Mouse (Mus musculus) heart, embryonic 10.5 days (tissue): ENCODE measurements at regions not wholly inside any gene's neighbourhood (a gene's known extent, or its start where the extent isn't known, plus 50 kb on each side); places are given as distances from the start of the nearest gene placed in this dataset.

Experiments
- DNase-seq: peaks from one replicate; pipeline ENCODE4 v3.0.0-alpha.2; 2017; ENCODE audit warnings: low spot score
- H3K27ac ChIP-seq: fragments of 300-500 bp; sonication (generic); 2 replicates; pipeline ENCODE4 v1.5.1; 2016; ENCODE audit warnings: mild to moderate bottlenecking
- H3K27me3 ChIP-seq: fragments of 300-500 bp; sonication (generic); 2 replicates; pipeline ENCODE4 v1.6.1; 2016; ENCODE audit warnings: mild to moderate bottlenecking; ENCODE audit not compliant: poor library complexity, insufficient read depth, severe bottlenecking
- H3K36me3 ChIP-seq: fragments of 300-500 bp; sonication (generic); 2 replicates; pipeline ENCODE4 v1.6.1; 2016; ENCODE audit warnings: mild to moderate bottlenecking, moderate library complexity
- H3K4me1 ChIP-seq: fragments of 300-500 bp; sonication (generic); 2 replicates; pipeline ENCODE4 v1.6.1; 2016; ENCODE audit warnings: mild to moderate bottlenecking
- H3K4me3 ChIP-seq: fragments of 300-500 bp; sonication (generic); 2 replicates; pipeline ENCODE4 v1.5.1; 2016; ENCODE audit warnings: mild to moderate bottlenecking, moderate library complexity
- H3K9me3 ChIP-seq: fragments of 300-500 bp; sonication (generic); 2 replicates; pipeline ENCODE4 v1.6.1; 2016; ENCODE audit warnings: mild to moderate bottlenecking, moderate library complexity
- WGBS: fragments of 180-500 bp; shearing (Covaris S2); methylation state at CpG from one replicate; pipeline ENCODE4 v1.1.7; 2016; 5-methylcytosine and 5-hydroxymethylcytosine counted together

- 43% methylated on average over 10 of the region's 10 CpGs for WGBS
- no peak overlapping the region for H3K4me3 ChIP-seq
- DNase-seq: no peak
- peaks cover 71% of the 10 kb centered on the region for H3K27me3 ChIP-seq
- H3K36me3 ChIP-seq: no peaks in the 10 kb centered on the region
- peaks cover 31% of the 10 kb centered on the region for H3K4me1 ChIP-seq
- no peak overlapping the region for H3K27ac ChIP-seq
- no peaks in the 10 kb centered on the region for H3K9me3 ChIP-seq
Measured at GRCm38 (mm10) chr17:85876853-85877252, 188.8 kb upstream of the Six2 start.

DNA sequence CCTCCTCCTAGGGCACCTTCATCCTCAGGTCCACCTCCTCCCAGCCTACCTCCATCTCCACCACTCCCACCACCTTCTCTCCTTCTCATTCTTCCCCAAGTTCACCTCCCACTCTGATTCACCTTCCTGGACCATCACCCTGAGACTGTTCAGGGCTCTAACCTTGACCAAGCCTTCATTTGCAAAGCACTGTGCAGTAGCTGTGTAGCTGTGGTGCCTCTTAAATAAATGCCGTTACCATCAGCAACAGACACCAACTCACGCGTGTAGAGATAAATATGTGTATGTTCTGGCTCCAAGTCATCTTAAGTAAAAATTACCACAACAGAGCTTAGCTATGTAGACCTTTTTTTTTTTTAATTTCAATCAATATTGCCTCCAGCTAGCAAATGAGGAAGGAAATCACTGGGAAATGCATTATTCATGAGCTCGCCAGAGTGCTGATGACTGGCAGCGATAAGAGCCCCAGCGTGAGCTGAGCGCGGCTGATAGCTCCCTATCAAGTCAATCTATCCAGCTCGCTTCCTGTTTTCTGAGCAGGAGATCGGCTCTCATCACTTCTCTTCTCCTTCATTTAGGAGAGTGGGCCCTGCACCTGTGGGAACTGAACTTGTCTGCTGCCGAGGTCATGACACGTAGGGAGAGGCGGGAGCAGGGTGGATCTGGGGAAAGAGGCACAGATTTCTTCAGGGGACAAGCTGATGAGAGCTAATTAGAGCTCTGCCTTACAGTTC lies 185.9 kb upstream of the Six2 start:
- whole genome bisulfite sequencing: 13% methylated on average over 13 of the region's 13 CpGs
- no peaks in the 10 kb centered on the region for H3K9me3 ChIP-seq
- peaks cover 39% of the 10 kb centered on the region for H3K4me1 ChIP-seq
- H3K27ac ChIP-seq: no peak overlapping the region
- H3K36me3 ChIP-seq: no peaks in the 10 kb centered on the region
- peaks cover 80% of the 10 kb centered on the region for H3K27me3 ChIP-seq
- no peak for DNase-seq
- H3K4me3 ChIP-seq: no peak overlapping the region

DNA sequence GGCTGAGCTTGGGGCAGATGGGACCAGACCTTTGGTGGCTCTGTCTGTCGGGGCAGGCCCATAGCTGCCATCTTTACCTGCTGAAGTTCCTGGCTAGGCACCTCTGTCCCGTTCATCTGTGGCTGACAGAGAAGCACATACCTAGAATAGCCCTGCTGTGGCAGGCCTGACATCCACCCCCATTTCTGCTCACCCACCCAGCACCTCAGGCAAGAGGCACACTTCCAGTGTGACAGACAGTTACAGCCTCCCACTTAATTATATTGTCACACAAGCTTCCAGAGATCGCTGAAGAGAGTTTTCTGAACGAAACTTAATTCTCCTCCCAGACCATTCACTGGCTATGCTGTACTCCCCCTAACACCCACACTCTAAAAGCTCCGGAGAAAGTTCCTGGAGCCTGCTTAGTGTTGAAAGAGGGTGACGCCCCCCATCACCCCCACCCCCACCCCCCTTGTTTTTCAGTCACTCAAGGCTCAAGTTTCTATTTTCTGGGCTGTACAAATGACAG lies 184.9 kb upstream of the Six2 start:
- no peak for DNase-seq
- peaks cover 84% of the 10 kb centered on the region for H3K27me3 ChIP-seq
- no peak overlapping the region for H3K4me3 ChIP-seq
- H3K36me3 ChIP-seq: no peaks in the 10 kb centered on the region
- no peaks in the 10 kb centered on the region for H3K9me3 ChIP-seq
- H3K27ac ChIP-seq: no peak overlapping the region
- peaks cover 48% of the 10 kb centered on the region for H3K4me1 ChIP-seq
- WGBS: 27% methylated on average over 6 of the region's 6 CpGs

- peaks cover 75% of the 10 kb centered on the region for H3K27me3 ChIP-seq
- WGBS: 51% methylated on average over 8 of the region's 8 CpGs
- H3K4me1 ChIP-seq: peaks cover 41% of the 10 kb centered on the region
- H3K27ac ChIP-seq: no peak overlapping the region
- no peak for DNase-seq
- H3K4me3 ChIP-seq: no peak overlapping the region
- no peaks in the 10 kb centered on the region for H3K36me3 ChIP-seq
- no peaks in the 10 kb centered on the region for H3K9me3 ChIP-seq
Measured at GRCm38 (mm10) chr17:85870406-85870805, 182.3 kb upstream of the Six2 start.

DNA sequence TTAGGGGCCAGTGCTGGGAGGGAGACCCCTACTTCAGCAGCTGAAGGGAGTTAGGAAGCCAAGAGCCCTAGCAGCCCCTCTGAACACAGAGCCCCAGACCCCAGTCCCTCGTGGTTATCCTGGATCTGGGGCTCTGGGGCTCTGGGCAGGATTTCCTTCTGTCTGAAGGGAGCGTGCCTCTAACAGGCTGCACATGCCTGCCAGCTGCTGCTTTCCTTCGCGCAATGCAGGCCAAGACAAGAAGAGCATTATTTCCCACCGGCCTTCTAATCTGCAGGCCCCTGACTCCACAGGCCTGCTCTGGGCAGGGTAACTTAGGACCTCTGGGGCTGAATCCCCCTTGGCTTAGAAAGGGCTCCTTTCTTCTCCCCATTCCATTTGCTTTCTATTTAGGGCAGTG lies 181.1 kb upstream of the Six2 start:
- H3K27me3 ChIP-seq: peaks cover 63% of the 10 kb centered on the region
- H3K4me1 ChIP-seq: peaks cover 36% of the 10 kb centered on the region

GRCm38 (mm10) chr17:85867945-85868616 lies 180.0 kb upstream of the Six2 start:
- DNase-seq: no peak

More for the DNA sequence above, 181.1 kb upstream of the Six2 start:
- Histone ChIP-seq H3K36me3 (no peaks in the 10 kb centered on the region), H3K4me3 (no peak overlapping the region), H3K9me3 (no peaks in the 10 kb centered on the region), H3K27ac (peak overlapping the region; percentile 31; the same call in 1 of the 2 replicates)
- 36% methylated on average over 5 of the region's 5 CpGs for WGBS
- no peak for DNase-seq

DNA sequence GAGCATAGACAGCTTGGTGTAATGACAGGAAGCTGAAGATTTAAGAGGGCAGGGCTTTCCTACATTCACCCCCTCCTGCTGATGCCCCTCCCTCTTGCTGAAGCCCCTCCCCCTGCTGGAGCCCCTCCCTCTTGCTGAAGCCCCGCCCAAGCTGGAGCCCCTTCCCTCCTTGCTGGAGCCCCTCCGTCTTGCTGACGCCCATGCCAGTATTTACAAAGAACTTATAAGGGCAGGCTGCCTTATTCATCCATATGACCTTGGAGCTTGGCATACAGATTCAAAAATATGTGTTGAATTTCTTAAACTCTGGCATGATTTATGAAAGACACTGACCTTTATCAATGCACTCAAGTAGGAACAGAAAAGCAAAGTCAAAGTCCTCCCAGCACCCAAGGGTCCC lies 178.5 kb upstream of the Six2 start:
- Histone ChIP-seq H3K27me3 (peaks cover 43% of the 10 kb centered on the region), H3K27ac (no peak overlapping the region), H3K36me3 (no peaks in the 10 kb centered on the region), H3K4me1 (peaks cover 21% of the 10 kb centered on the region), H3K4me3 (no peak overlapping the region), H3K9me3 (no peaks in the 10 kb centered on the region)
- DNase-seq: no peak
- 80% methylated on average over 3 of the region's 3 CpGs for WGBS

More at GRCm38 (mm10) chr17:85867945-85868616, 180.0 kb upstream of the Six2 start:
- Histone ChIP-seq H3K4me3 (no peak overlapping the region), H3K9me3 (no peaks in the 10 kb centered on the region), H3K27ac (no peak overlapping the region), H3K4me1 (peaks cover 28% of the 10 kb centered on the region), H3K36me3 (no peaks in the 10 kb centered on the region), H3K27me3 (peaks cover 52% of the 10 kb centered on the region)
- WGBS: 76% methylated on average over 12 of the region's 12 CpGs

GRCm38 (mm10) chr17:85865940-85866339 lies 177.9 kb upstream of the Six2 start:
- H3K9me3 ChIP-seq: no peaks in the 10 kb centered on the region
- H3K36me3 ChIP-seq: no peaks in the 10 kb centered on the region
- H3K27me3 ChIP-seq: peaks cover 36% of the 10 kb centered on the region
- DNase-seq: no peak
- H3K4me3 ChIP-seq: no peak overlapping the region
- peaks cover 21% of the 10 kb centered on the region for H3K4me1 ChIP-seq
- H3K27ac ChIP-seq: no peak overlapping the region
- 81% methylated on average over 4 of the region's 4 CpGs for WGBS

GRCm38 (mm10) chr17:85861328-85861727 lies 173.3 kb upstream of the Six2 start:
- WGBS: 83% methylated on average over 9 of the region's 9 CpGs
- DNase-seq: no peak
- Histone ChIP-seq H3K9me3 (no peaks in the 10 kb centered on the region), H3K27ac (no peak overlapping the region), H3K4me3 (no peak overlapping the region), H3K4me1 (peaks cover 9% of the 10 kb centered on the region; the same call in 1 of the 2 replicates), H3K27me3 (peaks cover 11% of the 10 kb centered on the region; the same call in 1 of the 2 replicates), H3K36me3 (no peaks in the 10 kb centered on the region)

- Histone ChIP-seq H3K36me3 (no peaks in the 10 kb centered on the region), H3K27me3 (peaks cover 11% of the 10 kb centered on the region; the same call in 1 of the 2 replicates), H3K27ac (no peak overlapping the region), H3K4me3 (no peak overlapping the region), H3K4me1 (peaks cover 9% of the 10 kb centered on the region; the same call in 1 of the 2 replicates), H3K9me3 (no peaks in the 10 kb centered on the region)
- no peak for DNase-seq
- 51% methylated on average over 4 of the region's 4 CpGs for WGBS
Measured at GRCm38 (mm10) chr17:85860797-85861196, 172.7 kb upstream of the Six2 start.

GRCm38 (mm10) chr17:85859926-85860707 lies 172.0 kb upstream of the Six2 start:
- Histone ChIP-seq H3K4me1 (peaks cover 9% of the 10 kb centered on the region; the same call in 1 of the 2 replicates), H3K27me3 (peaks cover 11% of the 10 kb centered on the region; the same call in 1 of the 2 replicates)
- DNase-seq: no peak

GRCm38 (mm10) chr17:85858516-85858915 lies 170.4 kb upstream of the Six2 start:
- Histone ChIP-seq H3K4me3 (no peak overlapping the region), H3K36me3 (no peaks in the 10 kb centered on the region), H3K9me3 (no peaks in the 10 kb centered on the region), H3K4me1 (peaks cover 9% of the 10 kb centered on the region; the same call in 1 of the 2 replicates), H3K27me3 (peaks cover 11% of the 10 kb centered on the region; the same call in 1 of the 2 replicates), H3K27ac (no peak overlapping the region)
- WGBS: 77% methylated on average over 2 of the region's 2 CpGs
- DNase-seq: no peak

More at GRCm38 (mm10) chr17:85859926-85860707, 172.0 kb upstream of the Six2 start:
- Histone ChIP-seq H3K36me3 (no peaks in the 10 kb centered on the region), H3K4me3 (no peak overlapping the region), H3K9me3 (no peaks in the 10 kb centered on the region), H3K27ac (no peak overlapping the region)
- 68% methylated on average over 15 of the region's 15 CpGs for WGBS
